Mouse (Mus musculus): Measurements from ENCODE around the gene Hal.
"Not testable (repeated sequence)": the region's sequence is repeated elsewhere in the genome, so short reads cannot be mapped to it uniquely, and the experiment has no call there.

Hal gene

DNA sequence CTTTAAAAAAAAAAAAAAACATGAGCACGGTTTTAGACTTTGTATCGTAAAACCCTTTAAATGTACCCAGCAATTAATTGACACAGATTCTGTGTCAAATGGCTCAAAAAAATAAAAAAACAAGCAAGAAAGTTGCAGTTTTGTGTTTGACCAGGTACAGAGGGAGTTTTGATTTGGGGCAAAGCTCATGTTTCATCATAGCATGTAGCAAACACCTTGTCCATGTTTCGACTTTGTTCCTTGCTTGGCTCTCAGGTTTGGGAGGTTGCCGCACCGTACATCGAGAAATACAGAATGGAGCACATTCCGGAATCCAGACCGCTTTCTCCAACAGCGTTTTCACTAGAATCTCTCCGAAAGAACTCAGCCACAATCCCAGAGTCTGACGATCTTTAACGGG is 27.4 kb downstream of the Hal start:
- DNase-seq (ENCODE audit: low read depth): no peak

DNA sequence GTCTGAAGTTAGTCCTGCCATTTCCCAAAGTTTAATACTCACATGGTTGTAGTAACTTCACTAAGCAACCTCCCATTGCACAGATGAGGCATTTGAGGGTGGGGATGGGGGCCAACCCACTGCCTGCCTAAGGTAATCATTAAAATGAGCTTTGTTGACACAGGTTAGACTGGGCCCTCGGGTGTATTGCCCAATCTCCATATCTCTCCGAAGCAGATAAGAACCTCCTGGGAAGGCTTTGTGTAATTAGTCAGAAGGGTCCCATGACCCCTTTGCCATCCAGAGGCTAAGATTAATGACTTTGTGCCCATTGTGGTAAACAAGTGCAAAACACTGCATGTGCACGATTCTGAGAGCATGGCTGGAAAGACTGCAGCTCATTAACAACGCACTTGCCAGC is 29.2 kb downstream of the Hal start:
- no peak for DNase-seq (ENCODE audit: low read depth)

DNA sequence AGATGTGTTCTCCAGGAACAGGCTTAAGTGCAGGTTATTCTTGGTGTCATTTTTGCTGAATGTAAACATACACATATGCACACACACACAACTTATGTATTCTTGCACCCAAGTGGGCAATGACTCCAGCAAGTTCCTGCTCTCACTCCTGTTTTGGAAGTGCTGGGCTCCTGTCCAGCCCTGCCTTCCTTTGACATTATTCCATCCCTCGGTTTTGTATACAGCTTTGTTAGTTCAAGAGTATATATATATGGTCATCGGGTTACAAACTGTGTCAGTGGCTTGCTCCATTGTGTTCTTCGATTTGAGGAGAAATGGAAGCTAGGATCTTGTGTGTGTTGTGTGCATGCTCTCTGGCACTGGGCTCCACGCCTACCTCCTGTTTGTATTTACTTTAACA is 29.6 kb downstream of the Hal start:
- DNase-seq (ENCODE audit: low read depth): peak; percentile 75

DNA sequence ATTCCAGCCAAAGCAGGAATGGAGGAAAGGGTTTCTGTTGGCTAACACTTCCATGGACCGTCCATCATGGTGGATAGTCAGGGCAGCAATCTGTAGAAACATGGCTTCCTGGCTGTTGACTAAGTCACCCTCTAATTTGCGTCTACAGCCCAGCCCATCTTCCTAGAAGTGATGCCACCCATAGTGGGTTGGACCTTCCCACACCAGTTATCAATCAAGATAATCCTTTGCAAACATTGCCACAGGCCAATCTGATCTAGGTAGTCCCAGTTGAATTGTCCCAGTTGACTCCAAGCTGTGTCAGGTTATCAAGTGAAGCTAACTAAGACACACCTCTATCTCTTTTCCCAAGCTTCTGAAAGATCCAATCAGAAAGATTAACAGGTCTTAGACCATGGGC is 30.1 kb downstream of the Hal start:
- no peak for DNase-seq (ENCODE audit: low read depth)

DNA sequence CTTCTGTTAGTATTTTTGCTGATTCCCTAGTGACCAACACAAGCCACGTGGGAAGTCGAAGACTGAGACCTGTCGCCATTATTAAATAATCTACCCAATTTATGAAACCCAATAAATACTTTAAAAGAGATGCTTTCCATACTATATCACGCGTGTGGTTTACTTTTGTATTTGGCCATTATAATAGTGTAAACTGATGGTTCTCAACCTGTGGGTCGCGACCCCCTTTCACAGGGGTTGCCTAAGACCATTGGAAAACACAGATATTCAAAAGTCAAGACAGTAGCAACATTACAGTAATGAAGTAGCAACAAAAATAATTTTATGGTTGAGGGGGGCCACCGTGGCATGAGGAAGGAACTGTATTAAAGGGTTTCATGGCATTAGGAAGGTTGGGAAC is 30.6 kb downstream of the Hal start:
- DNase-seq (ENCODE audit: low read depth): no peak

DNA sequence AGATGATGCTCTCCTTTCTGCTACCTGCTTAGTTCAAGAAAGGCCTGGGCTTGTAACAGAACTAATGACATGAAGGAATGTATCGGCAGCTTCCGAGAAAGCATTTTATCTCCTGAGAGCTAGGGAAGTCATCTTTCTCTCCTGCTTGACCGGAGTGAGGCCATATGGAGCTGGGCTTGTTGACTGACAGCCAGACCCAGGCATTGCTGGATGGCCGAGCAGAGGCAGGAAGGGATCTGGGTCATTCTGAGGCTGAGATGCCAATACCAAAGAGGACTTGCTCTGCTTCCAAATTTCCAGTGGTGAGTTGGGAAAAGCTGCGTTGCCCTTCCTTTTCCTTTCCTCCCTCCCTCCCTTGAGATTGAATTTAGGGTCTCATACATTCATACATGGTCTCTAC is 31.2 kb downstream of the Hal start:
- no peak for DNase-seq (ENCODE audit: low read depth)

DNA sequence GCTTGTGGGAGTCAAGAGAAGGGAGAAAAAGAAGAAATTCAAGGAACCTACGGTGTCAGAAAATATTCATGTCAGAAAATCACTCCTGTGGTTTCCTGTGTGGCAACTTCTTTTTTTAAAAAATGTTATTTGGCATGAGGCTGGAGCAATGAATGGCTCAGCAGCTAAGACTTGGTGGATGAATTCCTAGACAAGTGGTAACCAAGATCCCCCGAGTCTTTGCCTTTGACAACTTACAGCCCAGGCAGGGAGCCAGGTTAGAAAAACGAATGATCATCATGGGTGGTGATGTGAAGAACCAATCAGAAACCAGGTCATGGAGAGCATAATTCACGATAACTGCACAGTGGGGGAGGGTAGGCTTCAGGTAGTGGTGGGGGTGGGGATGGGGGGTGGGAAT is 32.4 kb downstream of the Hal start:
- DNase-seq (ENCODE audit: low read depth): peak; percentile 73

DNA sequence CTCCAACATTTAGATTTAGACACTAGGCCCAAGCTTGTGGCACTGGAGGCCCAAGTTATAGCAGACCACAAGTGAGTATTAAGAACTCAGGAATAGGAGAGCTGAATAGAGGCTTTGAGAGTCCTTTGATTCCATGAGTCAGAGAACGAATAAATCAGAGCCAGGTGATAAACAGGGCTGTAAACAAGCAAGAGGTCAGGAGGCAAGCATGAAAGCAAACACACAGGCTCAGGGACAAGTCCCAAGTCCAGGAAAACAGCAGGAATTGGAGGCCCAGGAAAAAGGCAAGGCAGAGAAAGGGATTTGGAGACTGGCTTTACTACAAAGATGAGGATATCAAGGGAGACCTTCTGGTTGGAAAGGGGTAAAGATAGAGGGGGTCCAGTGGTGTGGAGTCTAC is 36.8 kb downstream of the Hal start:
- no peak for DNase-seq (ENCODE audit: low read depth)

DNA sequence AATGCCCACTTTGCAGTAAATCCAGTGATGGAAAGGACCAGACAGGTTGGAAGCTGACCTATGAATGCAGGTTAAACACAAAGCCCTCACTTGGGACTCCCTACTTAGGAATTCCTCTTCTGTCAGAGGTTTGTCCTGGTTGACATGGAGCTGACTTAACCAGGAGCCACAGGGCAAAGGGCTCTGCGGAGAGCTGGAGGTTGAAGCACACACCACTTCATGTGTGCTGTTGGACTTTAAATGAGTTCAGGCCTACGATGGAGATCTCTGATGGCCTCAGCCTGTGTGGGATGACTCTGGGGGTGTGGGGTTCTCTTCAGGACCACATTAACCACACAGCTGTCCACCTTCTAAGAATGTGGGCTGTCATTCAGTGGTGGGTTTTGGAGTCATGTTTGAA is 49.7 kb downstream of the Hal start:
- no peak for DNase-seq (ENCODE audit: low read depth)

DNA sequence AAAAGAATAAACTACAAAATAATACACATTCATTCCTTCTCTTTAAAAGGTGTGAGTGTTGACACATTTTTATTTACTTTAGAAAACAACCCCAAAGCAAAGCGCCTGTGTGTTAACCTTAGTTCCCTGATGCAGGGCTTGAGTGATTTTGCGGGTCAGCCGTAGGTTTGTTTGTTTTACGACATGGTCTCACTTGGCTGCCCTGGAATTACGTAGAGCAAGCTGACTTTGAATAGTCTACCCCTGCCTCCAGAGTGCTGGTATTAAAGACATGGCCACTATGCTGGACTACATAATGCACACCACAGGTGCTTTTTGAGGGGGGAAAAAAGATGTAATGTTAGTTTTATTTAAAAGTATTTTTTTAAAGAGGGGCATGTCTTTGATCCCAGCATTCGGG is 50.2 kb downstream of the Hal start:
- DNase-seq (ENCODE audit: low read depth): no peak

DNA sequence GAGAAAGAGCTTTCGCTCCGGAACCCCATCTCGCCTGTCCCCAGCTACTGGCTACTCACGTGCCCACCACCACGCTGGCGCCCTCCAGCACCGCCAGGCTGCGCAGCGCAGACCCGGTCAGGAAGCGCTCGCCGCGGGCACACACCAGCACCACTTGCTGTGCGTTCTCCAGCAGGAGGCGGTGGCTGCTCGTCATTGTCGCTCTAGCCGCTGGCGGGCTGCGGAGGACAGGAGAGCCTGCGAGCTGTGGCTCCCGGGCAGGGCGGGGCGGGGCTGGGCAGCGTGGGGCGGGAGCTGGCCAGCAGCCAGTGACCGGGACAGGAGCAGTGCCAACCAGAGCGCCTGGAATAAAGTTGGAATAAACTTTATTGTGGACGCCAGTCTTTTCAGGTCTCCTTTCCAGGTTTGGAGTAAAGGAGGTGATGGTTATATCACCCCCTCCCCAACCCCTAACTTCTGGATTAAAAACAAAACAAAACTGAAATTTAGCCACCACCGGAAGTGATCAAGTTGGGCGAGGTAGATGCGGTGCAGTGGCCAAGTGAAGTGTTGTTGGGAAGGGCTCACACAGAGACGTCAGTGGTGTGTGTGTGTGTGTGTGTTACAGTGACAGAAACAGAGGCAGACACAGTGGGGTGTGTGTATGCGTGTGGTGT is 51.3 kb downstream of the Hal start, which contains the start of gene Amdhd1:
TSS of gene Amdhd1 (minus strand) at position 259 of the 656 bp plus-strand sequence.
- DNase-seq (ENCODE audit: low read depth): no peak

DNA sequence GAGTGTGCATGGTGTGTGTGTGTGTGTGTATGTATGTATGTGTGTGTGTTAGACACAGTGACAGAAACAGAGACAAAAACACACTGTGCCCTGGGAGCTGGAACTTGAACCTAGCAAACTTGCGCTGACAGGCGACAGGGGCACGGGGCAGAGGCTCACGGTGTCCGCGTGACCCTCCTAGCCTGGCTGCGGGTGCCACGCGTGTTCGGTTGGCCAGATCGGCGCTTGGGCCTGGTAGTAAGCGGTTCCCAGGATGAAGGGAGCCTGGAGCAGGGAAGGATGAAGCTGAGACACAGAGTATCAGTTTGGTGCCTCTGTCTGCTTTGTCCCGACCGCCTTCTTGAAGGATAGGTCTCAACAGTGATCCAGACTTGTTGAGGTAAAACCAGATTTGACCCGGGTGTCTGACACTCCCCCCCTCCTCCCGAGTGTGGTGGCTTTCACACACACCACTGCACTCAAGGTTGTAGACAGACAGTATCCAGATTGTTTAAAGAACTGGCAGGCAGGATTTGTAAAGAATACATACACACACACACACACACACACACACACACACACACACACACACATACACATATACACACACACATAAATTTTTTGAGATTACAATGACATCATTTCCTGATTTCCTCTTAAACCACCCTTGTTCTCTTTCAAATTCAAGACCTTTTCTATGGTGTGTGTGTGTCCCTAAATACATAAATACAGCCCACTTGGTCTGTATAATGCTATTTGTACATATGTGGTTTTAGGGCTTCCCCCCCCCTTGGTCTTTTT is 52.1 kb downstream of the Hal start, which contains the start of gene Ccdc38:
TSS of gene Ccdc38 (plus strand) at position 202 of the 780 bp plus-strand sequence.
- no peak for DNase-seq (ENCODE audit: low read depth)

DNA sequence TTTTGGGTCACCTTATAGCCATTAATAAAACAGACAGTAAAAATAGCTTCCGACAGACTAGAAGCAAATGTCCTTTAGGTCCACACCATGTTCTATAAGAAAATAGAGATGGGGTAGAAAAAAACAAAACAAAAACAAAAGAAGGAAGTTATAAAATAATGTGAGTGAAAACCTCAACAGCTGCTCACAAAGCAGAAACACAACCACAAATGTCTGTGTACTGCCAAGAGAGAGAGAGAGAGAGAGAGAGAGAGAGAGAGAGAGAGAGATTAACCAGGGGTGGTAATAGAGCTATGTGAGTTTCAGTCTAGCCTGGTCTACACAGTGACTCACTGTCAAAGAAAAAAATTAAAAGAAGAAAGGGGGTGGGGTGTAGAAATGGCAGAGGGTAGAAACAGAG is 53.0 kb downstream of the Hal start:
- no peak for DNase-seq (ENCODE audit: low read depth)

DNA sequence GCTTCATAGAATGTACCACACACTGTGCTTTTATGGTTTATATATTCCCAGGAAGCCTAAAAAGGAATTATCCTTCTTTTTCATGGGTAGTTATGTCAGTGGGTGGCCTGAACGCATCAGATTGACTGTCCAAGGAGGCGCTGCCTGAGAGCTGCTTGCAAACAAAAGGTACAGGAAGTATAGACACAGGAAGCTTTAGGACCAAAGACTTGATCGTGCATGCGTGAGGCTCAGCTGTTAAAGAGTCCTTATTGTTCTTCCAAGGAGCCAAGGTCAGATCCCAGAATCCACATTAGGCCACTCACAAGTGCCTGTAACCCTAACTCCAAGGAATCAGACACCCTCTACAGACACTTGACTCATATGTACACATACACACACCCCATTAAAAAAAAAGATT is 53.8 kb downstream of the Hal start:
- no peak for DNase-seq (ENCODE audit: low read depth)

DNA sequence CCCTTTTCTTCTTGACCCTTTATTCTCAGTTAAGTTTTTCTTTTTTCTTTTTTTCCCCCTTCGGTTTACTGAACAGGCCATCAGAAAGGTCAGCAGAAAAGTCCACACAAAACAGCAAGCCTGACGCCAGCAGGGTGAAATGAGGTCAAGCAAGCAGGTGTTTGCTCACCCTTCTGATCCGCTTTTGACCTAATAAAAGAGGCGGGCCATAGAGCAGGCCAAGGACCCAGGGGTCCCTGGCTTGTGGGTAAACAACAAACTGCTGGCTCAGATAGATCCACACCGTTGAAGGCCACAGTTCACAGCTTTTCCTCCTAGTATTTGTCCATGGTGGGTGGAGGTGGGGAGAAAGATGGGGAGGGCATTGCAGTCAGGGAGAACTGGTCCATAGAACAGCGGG is 54.6 kb downstream of the Hal start:
- no peak for DNase-seq (ENCODE audit: low read depth)

DNA sequence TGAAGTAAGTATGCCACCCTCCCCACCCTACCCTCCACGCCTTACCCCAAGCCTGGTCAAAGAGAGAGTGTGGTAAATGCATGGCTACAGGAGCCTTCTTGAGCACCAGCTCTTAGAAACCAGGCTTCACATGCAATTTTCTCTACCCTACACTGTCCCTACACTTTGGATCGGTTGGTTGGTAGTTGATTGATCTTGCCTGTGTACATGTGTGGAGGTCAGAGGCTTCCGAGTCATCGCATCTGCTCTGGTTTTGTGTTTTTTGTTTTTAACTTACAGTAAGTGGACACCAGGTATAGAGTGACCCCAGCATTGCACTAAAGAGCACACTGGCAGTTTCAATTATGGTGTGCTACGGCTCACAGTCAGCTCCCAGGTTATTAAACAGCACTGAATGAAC is 55.6 kb downstream of the Hal start:
- peak; percentile 57 for DNase-seq (ENCODE audit: low read depth)

DNA sequence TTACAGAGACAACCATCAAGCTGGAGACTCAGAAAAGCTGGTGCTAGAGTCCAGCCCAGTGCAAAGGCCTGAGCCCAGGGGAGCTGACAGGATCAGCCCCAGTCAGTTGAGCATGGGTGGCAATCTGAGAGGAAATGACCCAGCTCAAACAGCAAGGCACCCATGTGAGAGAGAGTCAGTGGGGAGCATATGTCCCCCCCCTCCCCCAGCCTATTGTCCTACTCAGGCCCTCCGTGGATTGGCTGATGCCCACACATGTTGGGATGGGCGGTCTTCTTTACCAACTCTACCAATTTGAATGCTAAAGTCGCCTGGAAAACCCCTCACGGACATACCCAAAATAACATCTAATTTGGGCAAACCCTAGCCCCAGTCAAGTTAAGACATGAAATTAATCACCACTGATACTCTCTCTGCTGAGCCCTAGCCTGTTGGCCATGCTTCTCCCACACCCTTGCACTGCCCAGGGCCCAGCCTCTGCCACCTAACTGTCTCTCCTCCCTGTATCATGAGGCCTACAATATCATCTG is 59.2 kb downstream of the Hal start:
- DNase-seq (ENCODE audit: low read depth): no peak

DNA sequence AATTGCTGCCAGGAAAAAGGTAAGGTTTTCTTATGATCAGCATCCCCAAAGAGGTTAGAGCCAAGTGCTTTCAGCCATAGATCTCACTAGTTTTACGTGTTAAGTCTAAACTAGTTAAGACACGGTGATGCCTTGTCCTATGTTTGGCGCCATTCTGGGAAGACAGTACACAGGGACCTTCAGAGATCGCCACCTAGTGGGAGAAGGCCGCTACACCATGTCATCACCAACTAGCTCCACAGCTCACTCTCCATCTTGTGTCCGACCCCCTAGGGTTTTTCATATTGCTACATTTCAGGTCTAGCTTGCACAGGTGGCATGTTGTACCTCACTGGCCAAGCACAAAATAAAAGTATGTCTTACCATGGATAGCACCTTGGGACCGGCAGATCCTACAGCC is 60.4 kb downstream of the Hal start:
- peak; percentile 85 for DNase-seq (ENCODE audit: low read depth)

DNA sequence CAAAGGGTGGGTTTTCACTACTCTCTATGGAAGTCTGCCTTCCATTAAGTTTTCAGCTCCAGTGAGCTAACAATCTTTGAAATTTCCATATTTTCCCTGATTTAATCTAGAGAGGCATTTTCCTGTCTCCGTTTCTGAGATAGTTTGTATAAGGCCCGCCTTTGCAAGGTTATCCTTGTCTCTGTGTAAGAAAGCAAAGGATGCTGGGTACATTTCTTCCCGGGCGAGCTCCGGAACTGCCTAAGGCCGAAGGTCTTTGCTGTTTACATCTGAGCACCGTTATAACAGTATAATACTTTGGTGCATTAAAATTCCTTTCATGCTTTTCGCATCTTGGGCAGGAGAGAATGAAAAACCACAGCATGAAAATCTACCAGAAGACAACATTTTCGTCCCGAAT is 61.3 kb downstream of the Hal start:
- DNase-seq (ENCODE audit: low read depth): no peak

DNA sequence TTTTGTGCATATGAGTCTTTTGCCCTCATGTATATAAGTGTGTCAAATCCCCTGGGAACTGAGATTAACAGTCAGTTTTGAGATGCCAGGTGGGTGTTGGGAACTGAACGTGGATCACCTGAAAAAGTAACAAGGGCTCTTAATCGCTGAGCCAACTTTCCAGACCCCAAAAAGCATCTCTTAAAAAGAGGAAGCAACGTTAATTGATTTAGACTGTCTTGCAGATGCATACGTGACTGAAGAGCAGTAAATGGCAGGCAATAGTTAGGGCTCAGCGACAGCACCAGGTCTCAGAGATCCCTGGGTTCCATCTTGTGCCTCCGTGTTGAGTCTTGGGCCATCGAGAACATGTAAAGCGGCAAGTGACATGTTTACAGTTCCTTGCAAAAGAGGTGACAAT is 64.0 kb downstream of the Hal start:
- DNase-seq (ENCODE audit: low read depth): no peak

DNA sequence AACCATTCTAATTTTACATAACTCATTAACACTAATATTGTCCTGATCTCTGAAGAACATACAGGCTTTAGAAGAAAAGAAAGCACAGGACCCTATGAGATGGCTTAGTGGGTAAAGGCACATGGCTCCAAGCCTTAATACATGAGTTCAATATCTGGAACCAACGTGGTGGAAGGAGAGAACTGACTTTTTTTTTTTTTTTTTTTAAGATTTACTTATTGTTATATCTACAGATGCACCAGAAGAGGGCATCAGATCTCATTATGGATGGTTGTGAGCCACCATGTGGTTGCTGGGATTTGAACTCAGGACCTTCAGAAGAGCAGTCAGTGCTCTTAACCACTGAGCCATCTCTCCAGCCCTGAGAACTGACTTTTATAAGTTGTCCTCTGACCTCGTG is 69.4 kb downstream of the Hal start:
- not testable (repeated sequence) for DNase-seq (ENCODE audit: low read depth)

DNA sequence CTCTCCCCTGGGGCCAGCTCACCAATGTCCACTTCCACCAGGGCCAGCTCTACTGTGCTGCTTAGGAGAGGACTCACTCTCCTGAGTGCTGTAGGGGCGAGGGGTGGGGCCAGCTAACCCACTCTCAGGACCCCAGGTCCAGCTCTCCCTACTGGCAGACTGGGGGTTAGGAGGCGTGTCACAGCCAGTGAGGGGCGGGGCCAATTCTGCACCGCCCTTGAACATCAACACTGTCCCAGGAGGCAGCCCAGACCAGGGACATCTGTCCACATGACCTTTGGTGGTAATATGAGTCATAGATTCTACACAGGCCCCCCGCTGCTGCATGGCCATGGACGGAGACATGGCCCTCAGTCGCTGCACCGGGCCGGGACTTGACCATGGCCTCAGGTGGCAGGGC is 71.2 kb downstream of the Hal start:
- DNase-seq (ENCODE audit: low read depth): no peak

DNA sequence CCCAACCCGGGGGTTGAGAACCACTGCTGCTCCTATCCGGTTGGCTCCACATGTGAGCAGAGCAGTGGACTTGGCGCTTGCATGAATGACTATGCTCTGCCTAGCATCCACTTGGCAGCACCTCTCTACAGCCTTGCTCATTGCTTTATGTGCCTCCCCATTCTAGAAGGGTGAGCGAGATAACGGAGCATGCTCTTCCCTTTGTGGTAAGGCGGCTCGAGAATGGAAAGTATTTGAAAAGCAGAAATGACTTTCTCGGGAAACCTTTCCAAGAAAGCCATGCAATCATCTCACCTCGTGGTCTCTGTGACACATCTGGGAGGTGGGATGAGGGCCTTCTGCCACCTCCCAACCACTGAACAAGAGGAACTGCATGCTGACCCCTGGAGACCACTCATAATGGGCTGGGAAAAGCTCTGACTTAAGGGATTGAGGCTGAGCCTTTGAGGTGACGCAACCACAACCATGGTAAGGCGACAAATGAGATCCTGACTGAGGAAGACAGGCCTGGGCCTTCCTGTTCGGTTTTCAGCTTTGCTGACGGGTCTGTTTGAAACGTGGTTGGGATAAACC is 76.0 kb downstream of the Hal start:
- no peak for DNase-seq (ENCODE audit: low read depth)
